Mouse (Mus musculus) retina, postnatal 1 day (tissue): ENCODE data around the gene Gm12216.
A peak's percentile ranks its signal among the peaks of the same experiment; 100 is the strongest.

Experiments used
- DNase-seq: peaks from one replicate; pipeline ENCODE4 v3.0.0-alpha.2; 2012

Gene Gm12216

GRCm38 (mm10) chr11:53769760-53770124, 89.3 kb downstream of the Gm12216 start, which contains the start of gene Irf1:
Irf1 (plus strand) TSS chr11:53770014.
- DNase-seq, result peak; percentile 94

DNA sequence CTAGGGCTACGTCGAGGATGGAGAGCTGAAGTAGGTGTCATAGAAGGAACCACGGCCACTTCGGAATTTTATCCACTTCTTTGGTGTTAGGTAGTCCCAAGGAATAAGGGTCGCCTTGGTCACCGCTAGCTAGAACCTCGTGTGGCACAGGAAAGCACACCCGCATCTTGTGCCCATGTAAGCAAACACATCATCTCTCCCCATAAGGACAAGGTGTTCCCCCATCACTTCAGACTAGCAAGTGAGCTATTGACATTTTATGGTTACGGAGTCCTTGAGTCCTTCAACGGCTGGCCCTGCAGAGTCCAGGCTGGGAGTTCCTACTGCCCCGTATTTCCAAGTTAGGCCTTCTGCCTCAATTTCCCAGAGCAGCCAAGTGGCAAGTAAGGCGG, 89.9 kb downstream of the Gm12216 start:
- DNase-seq, result no peak

DNA sequence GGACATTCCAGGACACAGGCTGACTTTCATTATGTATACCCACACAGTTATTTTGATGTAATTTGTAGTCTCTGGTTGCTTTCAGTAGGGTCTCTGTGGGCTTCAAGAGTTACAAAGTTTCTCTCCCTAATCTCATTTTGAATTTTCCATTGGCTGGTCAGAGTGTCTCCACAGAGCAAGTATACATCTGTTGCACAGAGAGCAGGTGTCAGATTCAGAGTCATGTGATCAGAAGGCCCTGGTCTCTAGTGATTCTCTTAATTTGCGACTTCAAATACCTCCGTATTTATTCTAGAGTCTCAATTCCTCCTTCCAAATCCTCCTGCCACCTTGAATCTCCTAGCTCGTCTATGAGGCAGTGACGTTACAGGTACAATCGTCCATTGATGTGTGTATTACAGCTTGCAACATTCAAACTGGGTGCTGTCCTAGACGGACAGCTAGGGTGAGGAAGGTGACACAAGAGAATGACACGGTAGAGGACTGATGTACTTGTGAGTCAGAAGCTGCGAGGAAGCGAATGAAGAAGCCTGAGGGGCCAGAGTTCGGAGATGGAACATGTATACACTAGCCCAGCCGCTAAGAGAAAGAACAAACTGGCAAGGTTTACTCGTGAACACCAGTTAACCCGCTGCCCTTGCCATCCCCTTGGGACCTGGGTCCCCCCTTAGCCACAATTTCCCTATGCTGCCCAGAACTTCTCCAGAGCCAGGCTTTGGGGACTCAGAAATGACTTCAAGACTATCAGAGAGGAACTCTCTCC, 90.5 kb downstream of the Gm12216 start:
- DNase-seq, result no peak

DNA sequence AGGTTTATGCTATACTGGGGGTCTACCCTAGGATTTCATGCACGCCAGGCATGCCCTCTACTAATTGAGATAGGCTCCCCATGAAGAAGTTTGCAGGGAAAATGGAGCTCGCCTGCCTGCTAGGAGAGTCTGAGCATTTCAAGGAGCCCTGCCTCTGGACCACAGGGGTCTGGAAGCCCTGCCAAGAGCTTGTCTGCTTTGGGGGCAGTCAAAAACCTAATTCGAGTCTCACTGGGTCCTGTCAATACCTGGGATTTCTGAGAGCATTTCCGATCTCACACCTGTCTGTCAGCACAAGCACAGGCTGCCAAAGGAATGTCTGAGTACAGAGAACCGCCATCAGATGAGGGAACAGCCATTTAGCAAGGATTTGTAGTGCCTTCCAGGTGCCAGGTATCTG, 94.5 kb downstream of the Gm12216 start:
- DNase-seq, result no peak

DNA sequence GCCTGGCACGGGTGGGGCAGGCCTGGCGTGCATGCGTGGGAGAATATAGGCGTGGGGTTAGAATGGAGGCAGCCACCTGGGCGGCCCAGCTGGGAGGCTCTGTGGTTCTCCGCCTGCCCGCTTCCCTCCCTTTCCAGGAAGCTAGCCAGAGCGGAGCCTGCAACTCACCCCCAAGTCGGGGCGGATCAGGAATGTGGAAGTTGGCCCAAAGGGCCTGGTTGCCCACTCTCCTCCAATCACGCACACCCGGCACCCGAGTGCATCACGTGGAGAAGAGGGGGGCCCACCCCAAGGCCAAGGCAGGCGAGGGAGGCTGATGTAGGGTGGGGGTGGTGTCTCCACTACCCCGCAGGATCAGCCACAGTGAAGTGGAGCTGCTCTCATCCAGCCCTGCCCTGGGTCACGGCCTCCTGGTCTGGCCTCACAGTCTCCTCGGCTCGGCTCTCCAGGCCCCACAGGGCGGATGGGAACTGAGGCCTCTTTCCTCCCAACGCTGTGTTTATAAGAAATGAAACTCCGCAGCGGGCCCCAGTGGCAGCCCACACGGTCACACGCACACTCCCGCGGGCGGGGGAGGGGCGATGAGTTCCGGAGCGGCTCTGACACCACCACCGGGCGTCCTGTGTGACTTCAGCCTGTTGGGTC, 95.4 kb downstream of the Gm12216 start:
- DNase-seq, result peak; percentile 88

DNA sequence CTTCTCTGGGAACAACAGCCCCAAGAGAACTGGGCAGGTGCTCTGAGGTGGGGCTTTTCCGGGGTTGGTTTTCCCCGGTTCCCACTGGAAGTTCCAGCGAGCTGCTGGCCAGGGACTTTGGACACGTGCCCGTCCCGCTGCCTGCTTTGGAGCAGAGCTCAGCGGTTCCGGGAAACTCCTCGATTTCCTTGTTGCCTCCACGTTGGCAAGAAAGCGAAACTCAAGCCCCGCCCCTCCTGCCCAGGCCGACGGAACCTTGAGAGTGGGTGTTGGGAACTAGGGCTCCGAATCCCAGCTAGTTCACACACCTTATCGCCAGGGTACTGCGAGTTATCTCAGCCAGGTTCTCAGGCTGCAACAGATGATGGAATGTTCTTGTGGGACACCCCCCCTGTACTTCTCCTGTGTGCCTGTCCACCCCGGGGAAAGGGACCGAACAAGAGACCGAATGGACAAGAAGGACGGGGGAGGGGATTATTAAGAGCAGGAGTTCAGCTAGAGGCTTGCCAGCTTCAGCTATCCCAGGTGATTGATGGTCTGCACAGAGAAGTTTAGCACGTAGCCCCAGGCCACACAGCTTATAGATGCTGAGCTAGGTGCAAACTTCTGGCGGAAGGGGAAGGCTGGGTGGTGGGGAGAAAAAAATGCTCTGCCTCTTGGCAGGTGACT, 96.1 kb downstream of the Gm12216 start:
- peak; percentile 50 for DNase-seq

DNA sequence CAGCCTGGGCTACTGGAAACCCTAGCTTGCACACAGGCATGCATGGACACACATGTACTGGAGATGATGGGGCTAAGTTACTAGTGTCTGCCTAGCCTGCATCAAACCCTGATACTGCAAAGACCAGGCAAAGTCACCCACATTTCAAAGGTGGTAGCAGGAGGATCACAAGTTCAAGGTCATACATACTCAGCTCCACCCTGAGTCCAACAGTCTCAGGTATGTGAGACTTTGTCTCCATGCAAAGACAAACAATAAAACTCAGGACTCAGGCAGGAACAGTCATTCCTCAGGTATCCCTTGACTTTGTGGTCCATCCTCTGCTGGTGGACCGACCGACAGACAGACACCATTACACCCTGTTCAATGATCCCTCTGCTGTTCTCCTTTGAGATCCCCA, 96.6 kb downstream of the Gm12216 start:
- DNase-seq, result no peak

- DNase-seq, result peak; percentile 22
Measured at GRCm38 (mm10) chr11:53761822-53762221, 97.2 kb downstream of the Gm12216 start.

DNA sequence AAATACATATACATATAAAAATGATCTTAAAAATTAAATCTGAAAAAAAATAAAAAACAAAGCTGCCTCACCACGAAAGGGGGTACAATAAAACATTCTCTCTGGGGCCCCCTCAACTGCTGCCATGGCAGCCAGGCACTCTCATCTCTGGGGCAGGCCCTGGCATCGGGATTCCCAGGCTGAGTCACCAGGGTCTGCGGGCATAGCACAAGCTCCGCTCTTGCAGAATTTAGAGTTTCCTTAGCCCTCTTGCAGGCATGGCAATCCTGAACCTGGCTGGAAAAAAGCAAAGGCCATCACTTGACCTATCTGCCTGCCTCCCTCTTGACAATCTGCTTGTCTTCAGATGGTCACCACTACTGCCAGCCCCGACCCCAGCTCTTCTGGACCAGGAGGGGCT, 97.8 kb downstream of the Gm12216 start:
- no peak for DNase-seq

DNA sequence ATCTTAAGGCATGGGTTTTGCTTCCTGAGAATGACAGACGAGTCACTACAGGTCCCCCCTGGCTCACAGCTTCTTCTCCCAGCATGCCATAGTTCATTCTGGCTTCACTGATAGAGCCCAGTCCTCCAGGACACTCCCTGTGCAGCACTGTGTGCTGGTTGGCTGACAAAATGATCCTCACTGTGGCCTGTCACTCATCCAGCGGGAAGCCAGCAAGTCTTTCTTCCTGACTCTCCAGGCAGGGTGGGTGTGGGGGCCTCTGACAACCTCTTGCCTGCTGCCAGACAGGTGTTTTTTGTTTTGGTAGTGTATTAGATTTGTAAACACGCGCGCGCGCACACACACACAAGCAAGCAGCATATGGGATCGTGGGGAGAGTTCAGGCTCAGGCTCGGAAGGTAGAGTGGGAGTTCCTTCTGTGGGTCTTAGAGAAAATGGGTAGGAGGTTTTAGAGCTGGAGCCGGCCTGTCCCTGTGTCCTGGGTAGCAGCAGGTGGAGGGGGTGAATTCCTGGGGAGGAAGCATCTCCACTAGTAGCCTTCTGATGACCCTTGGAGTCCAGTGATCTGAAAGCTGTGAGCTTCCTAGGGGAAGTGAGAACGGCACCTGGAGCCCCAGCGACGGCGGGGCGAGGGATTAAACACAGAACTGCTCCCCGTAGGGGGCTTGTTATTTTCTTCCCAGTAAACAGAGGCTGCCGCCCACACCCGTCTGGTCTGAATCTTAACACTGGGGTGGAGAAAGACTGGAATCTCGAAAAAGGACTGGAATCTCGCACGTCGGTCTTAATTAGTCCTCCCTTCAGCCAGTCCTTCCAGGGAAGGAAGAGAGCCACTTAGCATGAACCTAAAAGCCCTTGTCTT, 99.3 kb downstream of the Gm12216 start:
- peak; percentile 60 for DNase-seq

GRCm38 (mm10) chr11:53758791-53759351, 100.2 kb downstream of the Gm12216 start:
- peak; percentile 7 for DNase-seq

DNA sequence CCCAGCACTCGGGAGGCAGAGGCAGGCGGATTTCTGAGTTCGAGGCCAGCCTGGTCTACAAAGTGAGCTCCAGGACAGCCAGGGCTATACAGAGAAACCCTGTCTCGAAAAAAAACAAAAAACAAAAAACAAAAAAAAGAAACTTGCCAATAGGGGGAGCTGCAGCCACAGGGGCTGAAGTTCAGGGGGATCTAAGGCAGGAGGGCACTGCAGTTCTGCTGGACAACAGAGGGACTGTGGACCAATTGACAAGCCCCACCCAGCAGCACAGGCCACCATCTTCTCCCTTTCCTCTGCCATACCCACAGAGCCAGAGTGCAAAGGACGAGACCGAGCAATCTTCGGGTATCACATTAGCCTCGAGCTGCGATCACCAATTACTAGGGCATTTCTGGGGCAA, 101.0 kb downstream of the Gm12216 start:
- peak; percentile 37 for DNase-seq

- no peak for DNase-seq
Measured at GRCm38 (mm10) chr11:53757612-53758011, 101.4 kb downstream of the Gm12216 start.

DNA sequence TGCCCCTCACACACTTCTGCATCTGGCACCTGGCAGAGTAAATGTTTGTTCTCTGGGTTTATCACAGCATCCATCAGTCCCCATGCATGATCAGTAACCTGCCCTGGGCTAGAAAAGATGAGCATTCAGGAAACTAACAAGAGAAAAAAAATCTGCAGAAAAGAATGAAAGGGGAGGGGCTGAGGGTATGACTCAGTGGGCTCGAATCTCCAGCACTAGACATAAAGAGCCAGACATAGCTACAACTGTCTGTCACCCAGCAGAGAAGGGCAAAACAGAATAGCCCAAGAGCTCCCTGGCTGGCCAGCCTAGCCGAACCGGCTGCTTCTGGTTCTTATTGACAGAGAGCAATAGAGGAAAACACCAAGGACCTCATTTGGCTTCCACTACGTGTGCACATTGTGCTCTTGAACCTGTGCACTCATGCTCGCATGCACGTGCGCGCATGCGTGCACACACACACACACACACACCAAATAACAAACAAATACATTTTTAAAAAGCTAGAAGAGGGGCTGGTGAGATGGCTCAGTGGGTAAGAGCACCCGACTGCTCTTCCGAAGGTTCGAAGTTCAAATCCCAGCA, 104.0 kb downstream of the Gm12216 start:
- no peak for DNase-seq

GRCm38 (mm10) chr11:53749716-53750352, 109.2 kb downstream of the Gm12216 start:
- DNase-seq, result no peak

GRCm38 (mm10) chr11:53749306-53749705, 109.8 kb downstream of the Gm12216 start:
- no peak for DNase-seq

DNA sequence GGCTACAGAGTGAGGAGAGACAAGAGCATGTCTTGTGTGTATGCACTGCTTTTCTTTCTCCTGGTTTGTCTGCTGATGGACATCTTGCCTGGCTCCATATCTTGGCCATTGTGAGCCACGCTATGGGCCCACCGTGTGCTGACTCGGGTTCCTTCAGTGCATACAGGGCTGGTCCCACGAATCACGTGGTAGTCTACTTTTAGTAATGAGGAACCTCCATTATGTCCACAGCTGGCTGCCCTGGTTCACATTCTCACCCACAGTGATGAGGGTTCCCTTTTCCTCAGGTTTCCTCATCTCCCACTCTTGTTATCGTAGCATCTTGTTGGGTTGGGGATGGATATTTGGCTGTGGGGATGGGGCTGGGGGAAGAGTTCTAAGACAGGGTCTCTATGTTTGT, 110.4 kb downstream of the Gm12216 start:
- no peak for DNase-seq

DNA sequence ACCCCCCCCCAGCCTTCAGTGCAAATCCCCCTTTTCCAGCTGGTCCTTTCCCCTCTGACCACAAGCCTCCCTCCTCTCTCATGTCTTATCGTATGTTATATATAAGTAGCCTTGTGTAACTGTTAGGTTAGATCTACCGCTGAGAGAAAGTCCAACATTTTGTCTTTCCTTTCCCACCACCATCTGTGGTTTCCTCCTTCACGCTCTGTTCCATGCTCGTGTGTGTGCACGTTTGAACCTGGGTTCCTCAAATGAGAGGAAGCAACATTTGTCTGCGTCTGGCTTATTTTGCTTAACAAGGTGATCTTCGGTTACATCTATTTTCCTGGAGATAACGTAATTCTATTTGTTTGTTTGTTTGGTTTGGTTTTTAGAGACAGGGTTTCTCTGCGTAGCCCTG, 111.1 kb downstream of the Gm12216 start:
- DNase-seq, result no peak

- no peak for DNase-seq
Measured at GRCm38 (mm10) chr11:53745260-53745659, 113.8 kb downstream of the Gm12216 start.

DNA sequence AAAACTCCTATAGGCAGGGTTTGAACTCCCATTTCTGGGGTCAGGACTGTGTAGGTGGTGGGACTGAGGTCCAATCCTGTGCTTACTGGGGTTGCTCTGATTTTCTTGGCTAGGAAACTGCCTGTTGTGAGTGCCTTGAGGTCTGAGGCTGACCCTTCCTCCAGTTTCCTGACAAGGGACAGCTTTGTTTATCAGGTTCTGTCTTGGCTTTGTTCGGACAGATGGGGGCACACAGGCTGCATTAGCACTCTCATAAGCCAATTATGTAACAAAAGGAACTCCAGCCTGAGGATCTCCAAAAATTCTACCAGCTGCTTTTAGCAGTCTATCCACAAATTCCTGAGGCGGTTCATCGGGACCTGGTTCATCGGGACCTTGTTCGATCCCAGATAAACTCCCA, 116.7 kb downstream of the Gm12216 start:
- peak; percentile 81 for DNase-seq

DNA sequence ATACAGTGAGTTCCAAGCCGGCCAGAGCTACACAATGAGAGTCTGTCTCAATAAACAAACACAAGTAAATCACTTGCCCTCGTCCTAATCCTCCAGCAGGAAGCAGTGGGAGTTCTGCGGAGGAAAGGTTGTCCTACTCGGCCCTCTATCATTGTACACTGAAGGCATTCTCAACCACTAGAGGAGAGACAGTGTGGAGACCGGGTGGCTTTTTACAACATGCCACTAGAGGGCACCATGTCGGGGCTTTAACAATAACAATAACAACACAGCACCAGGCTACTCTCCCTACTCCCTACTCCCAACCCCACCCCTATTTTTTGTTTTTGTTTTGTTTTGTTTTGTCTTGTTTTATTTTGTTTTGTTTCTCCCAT, 121.5 kb downstream of the Gm12216 start:
- peak; percentile 72 for DNase-seq
